Mouse (Mus musculus): ENCODE results near the gene Tmem164. TPM values are rescaled to one million over a fixed set of nuclear protein-coding genes. Genes with fewer than 3 reads are reported as not detected.

Tmem164 gene
- polyA plus RNA-seq, 1 experiment, result 30.2 TPM

DNA sequence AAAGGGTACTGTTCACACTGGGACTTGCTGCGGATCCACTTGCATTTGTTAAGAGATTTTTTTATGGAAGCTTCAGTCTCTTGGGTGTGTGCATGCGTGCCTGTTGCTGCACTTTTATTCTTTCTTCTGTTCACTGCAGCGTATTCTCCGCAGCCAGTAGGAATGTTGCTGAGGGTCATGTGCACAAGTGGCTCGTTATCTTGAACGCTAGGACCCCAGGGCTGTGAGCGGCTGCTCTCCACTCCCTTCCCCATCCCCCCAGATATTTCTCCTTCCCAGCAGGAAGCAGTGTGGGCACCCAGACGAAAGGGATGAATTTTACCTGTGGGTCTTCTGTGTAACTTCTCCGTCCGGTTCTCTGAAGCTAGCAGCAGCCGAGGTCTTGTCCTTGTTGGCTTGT is 15.6 kb downstream of the Tmem164 start:
- Histone ChIP-seq H3K4me3 (replicated peaks; ENCODE audit: control insufficient read depth, low read depth, low read length) (no peak overlapping the region), H3K27ac (ENCODE audit: control insufficient read depth, insufficient read depth, low read depth, low read length, poor library complexity) (no peak overlapping the region), H3K4me1 (ENCODE audit: control insufficient read depth, insufficient read depth, low read length) (no peaks in the 10 kb centered on the region)
- TF ChIP-seq POLR2A (IDR thresholded peaks at IDR 0.05; ENCODE audit: borderline replicate concordance, control insufficient read depth, low read depth, low read length) (no peak), CTCF (IDR thresholded peaks at IDR 0.05; ENCODE audit: control insufficient read depth, insufficient read depth, low read length) (no peak)
- WGBS, result 86% methylated on average over 11 of the region's 11 CpGs

GRCm38 (mm10) chrX:142697545-142698204 is 16.5 kb downstream of the Tmem164 start:
- no peaks in the 10 kb centered on the region for H3K4me1 ChIP-seq (ENCODE audit: control insufficient read depth, insufficient read depth, low read length)
- no peak overlapping the region for H3K27ac ChIP-seq (ENCODE audit: control insufficient read depth, insufficient read depth, low read depth, low read length, poor library complexity)
- WGBS, result 65% methylated on average over 5 of the region's 5 CpGs
- TF ChIP-seq CTCF (IDR thresholded peaks at IDR 0.05; ENCODE audit: control insufficient read depth, insufficient read depth, low read length) (no peak), POLR2A (IDR thresholded peaks at IDR 0.05; ENCODE audit: borderline replicate concordance, control insufficient read depth, low read depth, low read length) (no peak)
- H3K4me3 ChIP-seq (replicated peaks; ENCODE audit: control insufficient read depth, low read depth, low read length), result no peak overlapping the region

- Histone ChIP-seq H3K27ac (ENCODE audit: control insufficient read depth, insufficient read depth, low read depth, low read length, poor library complexity) (no peak overlapping the region), H3K4me1 (ENCODE audit: control insufficient read depth, insufficient read depth, low read length) (no peaks in the 10 kb centered on the region), H3K4me3 (replicated peaks; ENCODE audit: control insufficient read depth, low read depth, low read length) (no peak overlapping the region)
- no peak for TF ChIP-seq POLR2A (IDR thresholded peaks at IDR 0.05; ENCODE audit: borderline replicate concordance, control insufficient read depth, low read depth, low read length)
- TF ChIP-seq CTCF (IDR thresholded peaks at IDR 0.05; ENCODE audit: control insufficient read depth, insufficient read depth, low read length), result no peak
- WGBS, result 44% methylated on average over 7 of the region's 7 CpGs
These were observed 17.0 kb downstream of the Tmem164 start for GRCm38 (mm10) chrX:142698212-142698611.

DNA sequence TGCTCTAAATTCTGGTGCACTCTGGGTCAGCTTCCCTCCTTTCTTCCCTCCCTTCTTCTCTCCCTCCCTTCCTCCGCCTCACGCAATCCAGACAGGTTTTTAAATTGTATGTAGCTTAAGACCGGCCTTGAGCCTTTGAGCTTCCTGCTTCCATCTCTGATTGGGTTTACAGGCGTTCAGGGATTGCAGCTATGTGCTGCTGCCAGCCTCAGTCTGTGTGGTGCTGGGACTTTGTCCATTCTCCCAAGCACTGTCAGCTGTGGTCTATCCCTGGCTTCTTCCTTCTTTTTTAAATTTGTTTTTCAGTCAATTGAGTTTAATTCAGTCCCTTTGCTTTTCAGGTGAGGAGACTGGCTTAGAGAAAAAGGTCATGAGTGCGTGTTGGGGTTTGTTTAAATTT is 20.9 kb downstream of the Tmem164 start:
- Histone ChIP-seq H3K27ac (ENCODE audit: control insufficient read depth, insufficient read depth, low read depth, low read length, poor library complexity) (no peak overlapping the region), H3K4me3 (replicated peaks; ENCODE audit: control insufficient read depth, low read depth, low read length) (no peak overlapping the region), H3K4me1 (ENCODE audit: control insufficient read depth, insufficient read depth, low read length) (no peaks in the 10 kb centered on the region)
- 83% methylated on average over 5 of the region's 5 CpGs for WGBS
- TF ChIP-seq CTCF (IDR thresholded peaks at IDR 0.05; ENCODE audit: control insufficient read depth, insufficient read depth, low read length) (no peak), POLR2A (IDR thresholded peaks at IDR 0.05; ENCODE audit: borderline replicate concordance, control insufficient read depth, low read depth, low read length) (no peak)

- TF ChIP-seq CTCF (IDR thresholded peaks at IDR 0.05; ENCODE audit: control insufficient read depth, insufficient read depth, low read length) (no peak), POLR2A (IDR thresholded peaks at IDR 0.05; ENCODE audit: borderline replicate concordance, control insufficient read depth, low read depth, low read length) (no peak)
- Histone ChIP-seq H3K27ac (ENCODE audit: control insufficient read depth, insufficient read depth, low read depth, low read length, poor library complexity) (no peak overlapping the region), H3K4me3 (replicated peaks; ENCODE audit: control insufficient read depth, low read depth, low read length) (no peak overlapping the region), H3K4me1 (ENCODE audit: control insufficient read depth, insufficient read depth, low read length) (no peaks in the 10 kb centered on the region)
- WGBS, result 63% methylated on average over 3 of the region's 3 CpGs
These were observed 21.4 kb downstream of the Tmem164 start for GRCm38 (mm10) chrX:142702566-142702965.

GRCm38 (mm10) chrX:142703953-142704352 is 22.7 kb downstream of the Tmem164 start:
- H3K4me3 ChIP-seq (replicated peaks; ENCODE audit: control insufficient read depth, low read depth, low read length), result no peak overlapping the region
- H3K27ac ChIP-seq (ENCODE audit: control insufficient read depth, insufficient read depth, low read depth, low read length, poor library complexity), result no peak overlapping the region
- no peak for TF ChIP-seq CTCF (IDR thresholded peaks at IDR 0.05; ENCODE audit: control insufficient read depth, insufficient read depth, low read length)
- no peak for TF ChIP-seq POLR2A (IDR thresholded peaks at IDR 0.05; ENCODE audit: borderline replicate concordance, control insufficient read depth, low read depth, low read length)
- no peaks in the 10 kb centered on the region for H3K4me1 ChIP-seq (ENCODE audit: control insufficient read depth, insufficient read depth, low read length)
- WGBS, result 75% methylated on average over 3 of the region's 3 CpGs

GRCm38 (mm10) chrX:142708257-142708656 is 27.1 kb downstream of the Tmem164 start:
- Histone ChIP-seq H3K4me3 (replicated peaks; ENCODE audit: control insufficient read depth, low read depth, low read length) (no peak overlapping the region), H3K4me1 (ENCODE audit: control insufficient read depth, insufficient read depth, low read length) (no peaks in the 10 kb centered on the region), H3K27ac (ENCODE audit: control insufficient read depth, insufficient read depth, low read depth, low read length, poor library complexity) (no peak overlapping the region)
- no peak for TF ChIP-seq CTCF (IDR thresholded peaks at IDR 0.05; ENCODE audit: control insufficient read depth, insufficient read depth, low read length)
- no peak for TF ChIP-seq POLR2A (IDR thresholded peaks at IDR 0.05; ENCODE audit: borderline replicate concordance, control insufficient read depth, low read depth, low read length)

DNA sequence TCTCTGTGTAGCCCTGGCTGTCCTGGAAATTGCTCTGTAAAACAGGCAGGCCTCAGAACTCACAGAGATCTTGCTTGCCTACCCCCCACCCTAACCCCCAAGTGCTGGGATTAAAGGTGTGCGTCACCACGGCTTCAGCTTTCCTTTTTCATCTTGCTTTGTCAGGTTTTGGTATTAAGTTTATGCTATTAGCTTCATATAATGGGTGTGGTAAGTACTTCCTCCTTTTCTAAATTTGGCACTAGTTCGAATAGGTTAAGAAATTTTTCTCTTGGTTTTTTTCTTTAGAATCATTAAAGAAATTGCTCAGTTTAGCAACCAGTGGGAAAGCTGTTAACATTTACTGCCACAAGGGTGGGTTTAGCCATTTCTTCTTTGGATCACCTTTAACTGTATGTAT is 34.8 kb downstream of the Tmem164 start:
- H3K27ac ChIP-seq (ENCODE audit: control insufficient read depth, insufficient read depth, low read depth, low read length, poor library complexity), result no peak overlapping the region
- WGBS, result 25% methylated on average over 3 of the region's 3 CpGs
- H3K4me1 ChIP-seq (ENCODE audit: control insufficient read depth, insufficient read depth, low read length), result no peaks in the 10 kb centered on the region; the same call in 1 of the 2 replicates
- H3K4me3 ChIP-seq (replicated peaks; ENCODE audit: control insufficient read depth, low read depth, low read length), result no peak overlapping the region
- TF ChIP-seq POLR2A (IDR thresholded peaks at IDR 0.05; ENCODE audit: borderline replicate concordance, control insufficient read depth, low read depth, low read length), result no peak
- TF ChIP-seq CTCF (IDR thresholded peaks at IDR 0.05; ENCODE audit: control insufficient read depth, insufficient read depth, low read length), result no peak

Data from bone marrow, adult 2 months (tissue).